Mouse (Mus musculus) layer of hippocampus, adult 11-12 months (tissue): ENCODE measurements around the gene 1700129C05Rik.

Experiments used
- DNase-seq: peaks from one replicate; pipeline ENCODE4 v3.0.0; 2022; ENCODE audit warnings: low spot score

1700129C05Rik gene

DNA sequence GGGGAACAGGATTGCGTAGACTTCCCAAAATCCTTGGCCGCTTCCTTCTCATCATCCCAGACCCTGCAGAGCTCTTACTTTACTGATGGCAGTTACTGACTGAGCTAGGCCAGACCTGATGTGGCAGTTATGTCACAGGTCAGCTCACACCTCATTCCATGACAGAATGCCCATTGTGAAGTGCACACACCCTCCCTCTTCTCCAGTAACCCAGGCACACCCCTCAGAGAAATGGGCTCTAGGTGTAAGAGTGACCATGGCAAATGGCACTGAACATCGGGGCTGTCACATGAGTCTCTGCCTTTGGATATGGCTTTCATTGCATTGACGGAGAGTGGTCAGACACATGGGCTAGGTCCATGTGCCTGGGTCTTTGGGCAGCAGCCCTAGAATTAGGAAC lies at the start of gene 1700129C05Rik:
TSS of gene 1700129C05Rik (minus strand) at position 101 of the 400 bp plus-strand sequence.
- DNase-seq, result no peak

DNA sequence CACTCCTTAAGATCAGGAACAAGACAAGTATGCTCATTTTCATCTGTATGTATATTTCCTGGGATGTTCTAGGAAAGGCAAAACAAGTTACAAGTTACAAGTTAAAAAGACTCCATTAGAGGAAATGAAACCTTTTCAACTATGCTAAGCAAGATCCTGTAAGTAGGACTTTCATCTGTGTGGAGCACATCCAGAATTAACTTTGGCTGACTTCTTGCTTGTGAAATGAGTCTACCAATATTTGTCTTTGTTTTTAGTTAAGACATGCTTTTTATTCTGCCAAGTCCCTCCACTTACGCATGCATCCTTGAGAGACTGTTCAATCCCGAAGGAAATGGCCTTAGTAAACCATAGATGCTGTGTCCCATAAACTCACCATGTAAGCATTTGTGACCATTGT lies 43.4 kb upstream of the 1700129C05Rik start:
- DNase-seq, result no peak

DNA sequence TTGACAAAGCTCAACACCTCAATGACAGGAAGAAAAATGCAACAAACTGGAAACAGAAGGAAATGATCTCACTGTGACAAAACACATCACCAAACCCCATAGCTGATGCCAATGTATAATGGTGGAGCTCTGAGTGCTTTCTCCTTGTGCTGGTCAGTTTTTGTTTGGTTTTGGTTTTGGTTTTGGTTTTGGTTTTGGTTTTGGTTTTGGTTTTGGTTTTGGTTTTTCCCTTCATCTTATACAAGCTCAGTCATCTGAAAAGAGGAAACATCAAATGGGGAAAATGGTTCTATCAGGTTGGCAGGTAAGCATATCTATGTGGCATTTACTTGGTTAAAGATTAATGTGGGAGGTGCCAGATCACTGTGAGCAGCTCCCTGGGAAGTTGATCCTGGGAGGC lies 42.8 kb upstream of the 1700129C05Rik start:
- no peak for DNase-seq

DNA sequence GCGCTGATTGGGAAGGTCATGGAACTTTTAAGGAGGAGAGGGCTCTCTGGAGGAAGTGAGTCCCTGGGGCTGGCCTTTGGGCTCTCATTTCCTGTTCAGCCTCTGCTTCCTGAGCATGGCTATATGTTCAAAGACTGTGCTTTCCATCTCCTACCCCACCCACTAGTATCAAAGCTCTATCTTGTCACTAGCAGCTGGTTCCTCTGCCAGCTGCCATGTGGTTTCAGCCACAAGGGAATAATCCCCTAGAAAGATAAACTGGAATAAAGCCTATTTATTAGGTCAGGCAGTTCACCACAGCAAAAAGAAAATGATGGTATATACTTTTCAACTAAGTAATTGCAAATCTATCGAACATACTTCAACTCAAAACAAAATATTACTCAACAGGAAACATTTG lies 40.0 kb upstream of the 1700129C05Rik start:
- DNase-seq, result no peak

DNA sequence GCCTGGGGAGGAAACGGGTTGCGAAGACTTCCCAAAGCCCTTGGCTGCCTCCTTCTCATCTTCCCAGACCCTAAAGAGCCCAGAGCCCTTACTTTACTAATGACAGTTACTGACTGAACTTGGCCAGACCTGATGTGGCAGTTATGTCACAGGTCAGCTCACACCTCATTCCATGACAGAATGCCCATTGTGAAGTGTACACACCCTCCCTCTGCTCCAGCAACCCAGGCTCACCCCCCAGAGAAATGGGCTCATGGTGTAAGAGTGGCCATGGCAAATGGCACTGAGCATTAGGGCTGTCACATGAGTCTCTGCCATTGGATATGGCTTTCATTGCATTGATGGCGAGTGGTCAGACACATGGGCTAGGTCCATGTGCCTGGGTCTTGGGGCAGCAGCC lies 36.0 kb upstream of the 1700129C05Rik start, which contains the start of gene Gm5142:
TSS of gene Gm5142 (minus strand) at position 101 of the 400 bp plus-strand sequence.
- DNase-seq, result no peak

DNA sequence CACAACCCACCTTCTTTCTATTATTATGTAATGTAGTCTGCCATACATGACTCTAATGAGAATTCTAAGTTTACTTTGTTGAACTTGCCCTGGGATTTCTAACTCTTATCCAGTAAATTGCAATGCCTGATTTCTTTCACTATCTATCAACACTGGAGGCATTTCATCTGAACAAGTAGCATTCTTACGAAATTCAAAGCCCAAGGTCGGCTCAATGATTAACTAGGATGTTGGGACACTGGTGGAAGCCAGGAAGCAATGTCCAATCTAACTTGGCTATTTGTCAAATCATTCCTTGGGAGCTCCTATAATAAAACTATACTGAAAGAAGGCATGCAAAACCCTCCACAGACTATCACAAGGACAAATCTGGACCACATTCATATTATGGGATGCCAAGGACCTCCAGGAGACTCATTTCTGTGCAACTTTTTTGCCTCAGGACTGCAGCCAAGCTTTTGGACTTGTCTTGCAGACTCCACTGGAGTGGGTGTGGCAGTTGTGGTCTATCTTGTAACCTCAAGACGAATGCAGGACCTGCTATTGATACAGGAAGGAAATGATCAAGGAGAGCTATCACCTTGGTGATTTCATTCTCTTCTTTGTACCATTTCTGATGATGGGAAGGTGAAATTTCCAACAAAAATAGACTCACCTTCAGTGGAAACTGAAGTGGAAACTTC lies 14.5 kb upstream of the 1700129C05Rik start:
- DNase-seq, result no peak

DNA sequence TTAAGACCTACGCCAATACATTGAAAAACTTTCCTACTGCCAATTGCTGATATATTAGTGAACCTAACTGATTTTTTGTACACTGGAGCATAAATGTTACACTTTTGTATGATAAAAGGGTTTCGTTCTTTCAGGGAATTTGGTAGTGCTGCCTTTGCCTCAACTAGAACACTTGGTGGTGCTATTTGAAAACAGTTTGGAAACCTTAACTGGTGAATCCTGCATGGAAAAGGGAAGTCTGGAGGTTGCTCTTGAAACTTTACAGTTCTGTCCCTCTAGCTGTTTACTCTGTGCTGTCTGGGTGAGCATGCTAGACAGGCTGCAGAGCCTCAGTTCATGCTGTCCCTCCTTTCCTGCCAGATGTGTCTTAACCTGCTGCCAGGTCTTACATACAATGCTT lies 12.9 kb upstream of the 1700129C05Rik start:
- DNase-seq, result peak; percentile 4

DNA sequence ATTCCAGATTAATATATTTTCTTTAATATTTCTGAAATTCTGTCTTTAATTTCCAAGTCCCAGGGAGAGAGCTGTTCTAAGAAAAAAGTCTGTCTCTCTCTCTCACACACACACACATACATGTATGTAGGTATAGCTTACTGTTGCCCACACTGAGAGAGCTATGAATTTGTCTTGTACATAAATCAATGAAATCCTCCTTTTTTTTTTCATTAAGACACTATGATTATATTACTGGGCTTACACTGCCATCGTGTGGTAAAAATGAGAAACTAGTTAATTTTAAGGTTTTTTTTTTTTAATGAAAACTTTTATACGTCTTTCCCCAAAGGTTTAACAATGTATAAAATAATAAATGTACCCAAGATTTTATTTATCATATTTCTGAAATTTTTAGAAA lies 28.4 kb downstream of the 1700129C05Rik start:
- no peak for DNase-seq

DNA sequence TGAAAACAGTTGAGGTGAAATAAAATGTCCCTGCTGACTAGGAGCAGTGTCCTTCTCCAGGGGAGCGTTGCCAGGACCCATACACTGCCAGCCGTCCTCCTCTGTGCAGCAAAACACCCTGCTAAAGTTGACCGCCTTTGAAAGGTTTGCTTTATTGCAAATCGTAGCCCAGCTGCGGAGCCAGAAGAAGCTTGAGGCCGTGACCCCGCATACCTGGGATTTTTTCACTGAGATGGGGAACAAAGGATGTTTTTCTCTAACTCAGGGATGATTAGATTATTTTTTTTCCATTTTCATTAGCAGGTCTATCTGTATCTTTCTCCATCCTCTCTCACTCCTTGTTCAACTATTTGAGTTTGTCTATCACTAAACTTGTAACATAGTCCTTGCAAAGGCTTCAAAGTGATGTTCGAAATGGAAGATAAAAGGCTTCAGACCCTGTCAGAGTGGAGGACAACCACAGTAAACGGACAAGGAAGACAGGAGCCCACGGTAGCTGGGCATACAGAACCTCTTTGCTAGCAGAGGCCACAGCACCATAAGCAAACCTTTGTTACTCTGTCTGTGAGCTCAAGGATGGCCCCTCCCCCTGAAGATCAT lies 38.6 kb downstream of the 1700129C05Rik start:
- no peak for DNase-seq

DNA sequence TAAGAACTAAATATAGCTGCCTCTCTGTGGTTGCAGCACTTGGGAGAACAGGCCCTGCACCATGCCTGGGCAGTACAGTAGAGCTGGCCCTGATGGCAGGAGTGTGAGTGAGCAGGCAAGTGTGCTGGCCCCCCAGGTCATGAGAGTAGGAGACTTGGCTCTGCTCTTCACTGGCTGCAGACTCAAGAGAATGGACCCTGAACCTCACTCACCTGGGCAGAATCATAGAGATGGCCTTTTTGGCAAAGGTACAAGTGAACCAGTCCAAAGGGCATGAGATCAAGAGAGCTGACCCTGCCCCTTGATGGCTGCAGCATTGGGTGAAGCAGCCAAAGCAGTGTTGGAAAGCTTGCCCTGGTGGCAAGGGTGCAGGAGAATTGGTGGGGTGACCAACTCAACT lies 49.1 kb downstream of the 1700129C05Rik start:
- no peak for DNase-seq

DNA sequence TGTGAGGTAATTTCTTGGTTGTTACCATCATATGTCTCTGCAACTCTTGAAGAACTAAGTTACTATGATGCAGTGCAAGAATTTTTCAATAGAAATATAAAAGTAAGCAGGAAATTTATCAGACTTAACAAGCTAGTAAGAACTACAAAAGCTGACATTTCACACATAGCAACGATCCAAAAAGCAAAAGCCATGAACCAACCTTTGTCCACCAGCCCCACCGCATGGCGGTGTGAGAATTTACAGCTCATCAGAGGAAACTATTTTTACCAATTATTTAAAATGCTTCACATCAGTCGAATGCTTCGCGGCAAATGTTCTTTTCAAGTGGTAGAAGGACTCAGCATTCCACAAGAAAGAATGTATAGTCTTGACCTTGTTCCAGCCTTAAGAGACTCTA lies 58.3 kb downstream of the 1700129C05Rik start:
- DNase-seq, result peak; percentile 40
